Mouse (Mus musculus): Measurements from ENCODE around the gene Scgn.

Gene Scgn

GRCm38 (mm10) chr13:23938699-23939098, 52.3 kb downstream of the Scgn start:
- no peak for DNase-seq (ENCODE audit: low read depth)

GRCm38 (mm10) chr13:23934211-23934520, 56.8 kb downstream of the Scgn start, which contains the start of gene Hist1h2aa:
TSS of gene Hist1h2aa (plus strand) at chr13:23934462.
- no peak for DNase-seq (ENCODE audit: low read depth)

GRCm38 (mm10) chr13:23933421-23934210, 57.4 kb downstream of the Scgn start, which contains the start of gene Hist1h2ba:
TSS of gene Hist1h2ba (minus strand) at chr13:23934156.
- DNase-seq (ENCODE audit: low read depth), result no peak

DNA sequence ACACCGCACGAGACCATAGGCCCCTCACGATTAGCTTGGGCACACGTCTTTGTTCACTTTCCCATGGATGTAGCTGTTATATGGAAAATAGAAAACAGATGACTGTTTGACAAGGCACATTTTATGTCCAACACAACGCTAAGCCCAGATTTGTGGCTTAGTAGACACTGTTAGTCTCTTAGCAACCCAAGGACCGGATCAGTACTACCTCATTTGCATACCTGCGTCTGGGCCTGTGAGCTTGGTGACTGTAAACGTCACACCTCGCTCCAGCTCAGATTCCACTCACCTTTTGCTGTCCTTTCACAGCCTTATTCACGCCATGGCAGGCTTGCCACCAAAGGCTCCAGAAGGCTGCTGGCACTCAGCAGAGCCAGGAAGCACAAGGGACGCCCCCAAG, 60.1 kb downstream of the Scgn start:
- no peak for DNase-seq (ENCODE audit: low read depth)

DNA sequence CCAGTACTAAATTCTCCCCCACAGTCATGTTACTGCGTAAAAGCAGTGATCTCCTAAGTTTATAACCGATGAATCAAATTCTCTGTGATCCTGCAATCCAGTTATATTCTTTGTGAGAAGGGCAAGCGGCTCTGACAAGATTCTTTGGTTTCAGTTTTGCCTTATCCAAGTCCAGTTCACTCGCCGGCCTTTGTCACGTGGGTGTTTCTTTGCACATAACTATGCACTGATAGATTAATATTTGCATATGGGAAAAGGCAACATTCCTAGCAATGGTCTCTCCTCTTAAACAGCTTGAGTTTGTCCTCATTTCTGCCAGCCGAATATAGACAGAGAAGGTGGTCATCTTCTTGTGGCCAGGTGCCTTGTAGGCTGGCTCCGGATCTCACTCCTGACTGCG, 60.6 kb downstream of the Scgn start:
- no peak for DNase-seq (ENCODE audit: low read depth)

DNA sequence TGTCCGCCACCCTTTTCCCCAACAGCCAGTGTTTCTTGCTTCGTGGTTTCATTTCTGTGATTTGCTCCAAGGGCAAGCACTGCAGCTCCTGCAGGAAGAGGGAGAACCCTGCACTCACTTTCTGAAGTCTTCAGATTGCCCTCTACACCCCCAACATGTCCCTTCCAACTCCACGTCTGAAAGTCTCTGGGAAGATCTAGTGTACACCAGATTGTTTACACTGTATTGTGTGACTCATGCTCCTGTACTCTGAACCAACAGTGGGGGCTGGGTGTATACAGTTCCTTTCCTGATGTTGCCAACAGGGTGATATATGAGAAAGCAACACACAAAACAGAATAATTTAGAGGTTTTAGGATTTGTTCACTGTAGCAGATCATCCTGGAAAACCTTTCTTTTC, 62.4 kb downstream of the Scgn start:
- DNase-seq (ENCODE audit: low read depth), result peak; percentile 56

GRCm38 (mm10) chr13:23925792-23926191, 65.2 kb downstream of the Scgn start:
- no peak for DNase-seq (ENCODE audit: low read depth)

GRCm38 (mm10) chr13:23917674-23918073, 73.3 kb downstream of the Scgn start:
- DNase-seq (ENCODE audit: low read depth), result no peak

GRCm38 (mm10) chr13:23916132-23916531, 74.9 kb downstream of the Scgn start:
- no peak for DNase-seq (ENCODE audit: low read depth)

DNA sequence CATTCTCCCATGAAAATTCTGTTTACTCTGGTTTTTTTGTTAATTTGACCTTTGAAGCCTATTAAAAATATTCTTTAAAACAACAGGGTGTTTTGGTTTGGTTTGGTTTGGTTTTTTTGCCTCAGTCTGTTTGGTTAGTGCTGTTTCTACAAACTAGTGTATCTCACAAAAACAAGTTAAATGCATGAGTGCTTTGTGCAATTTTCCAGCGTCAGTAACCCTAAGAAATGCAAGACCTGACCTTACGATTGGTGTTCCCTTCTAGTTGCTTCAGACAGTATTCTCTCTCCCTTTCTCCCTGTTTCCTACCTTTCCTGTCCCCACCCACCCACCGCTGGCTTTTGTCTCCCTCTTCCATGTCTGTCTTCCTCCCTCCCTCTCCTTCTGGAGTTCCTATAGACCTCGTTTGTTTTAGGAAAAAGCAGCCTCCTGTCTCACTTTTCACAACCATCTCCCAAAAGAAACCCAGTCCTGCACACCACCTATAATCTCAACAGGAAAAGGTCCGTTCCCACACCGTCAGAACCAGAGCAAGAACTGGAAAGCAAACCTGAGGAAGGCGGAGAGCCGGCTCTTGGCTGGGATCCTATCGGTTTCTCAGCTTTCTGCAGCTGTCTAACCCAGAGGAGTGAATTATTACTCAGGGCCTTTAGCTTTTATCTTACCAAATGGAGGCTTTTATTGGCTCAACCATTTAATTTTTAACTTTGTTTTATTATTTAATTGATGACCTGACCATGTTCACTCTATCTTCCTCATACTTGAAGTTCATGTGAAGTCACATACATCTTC, 76.4 kb downstream of the Scgn start, which contains the start of gene Slc17a4:
Gene Slc17a4 (minus strand): TSS at position 634 of the 792 bp plus-strand sequence.
- DNase-seq (ENCODE audit: low read depth), result no peak

DNA sequence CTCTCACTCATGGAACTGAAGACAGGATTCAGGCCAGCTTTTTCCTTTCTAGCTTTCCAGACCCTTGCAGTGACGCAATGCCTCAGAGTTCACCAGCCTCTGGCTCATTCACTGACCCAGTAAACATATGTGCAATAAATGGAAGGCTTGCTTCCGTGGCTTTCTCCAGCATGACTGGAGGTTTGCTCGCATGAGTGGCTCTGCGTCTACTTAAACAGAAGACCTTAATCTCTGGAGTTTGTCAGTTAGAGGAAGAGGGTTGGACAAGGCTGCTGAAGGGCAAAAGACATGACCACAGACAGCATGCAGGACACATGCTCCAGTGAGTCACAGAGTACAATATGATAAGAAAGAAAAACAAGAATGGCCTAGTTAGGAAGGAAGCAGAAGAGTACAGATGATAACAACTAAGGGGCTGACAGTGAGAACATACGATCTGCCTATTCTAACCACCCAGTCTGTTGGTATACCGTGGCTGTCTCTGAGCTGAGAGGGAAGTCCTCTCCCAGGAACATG, 77.2 kb downstream of the Scgn start:
- peak; percentile 33 for DNase-seq (ENCODE audit: low read depth)

- no peak for DNase-seq (ENCODE audit: low read depth)
Observed at GRCm38 (mm10) chr13:23911335-23911734, 79.7 kb downstream of the Scgn start.

DNA sequence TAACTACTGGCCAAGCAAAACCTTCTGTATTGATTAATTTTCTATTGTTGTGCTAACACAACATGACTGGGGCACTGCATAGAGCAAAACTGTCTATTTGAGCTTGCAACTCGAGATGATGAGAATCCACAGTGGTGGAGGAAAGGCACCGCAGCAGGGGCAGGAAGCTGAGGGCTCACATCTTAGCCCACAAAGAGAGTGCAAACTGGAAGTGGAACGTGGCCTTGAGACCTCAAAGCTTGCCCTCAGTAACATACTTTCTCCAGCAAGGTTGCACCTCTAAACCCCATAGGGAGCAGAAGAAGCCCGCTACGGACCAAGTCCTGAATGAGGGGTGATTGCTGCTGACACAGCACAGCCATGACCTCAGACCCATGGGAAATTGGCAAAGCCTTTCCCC, 80.9 kb downstream of the Scgn start:
- DNase-seq (ENCODE audit: low read depth), result no peak

DNA sequence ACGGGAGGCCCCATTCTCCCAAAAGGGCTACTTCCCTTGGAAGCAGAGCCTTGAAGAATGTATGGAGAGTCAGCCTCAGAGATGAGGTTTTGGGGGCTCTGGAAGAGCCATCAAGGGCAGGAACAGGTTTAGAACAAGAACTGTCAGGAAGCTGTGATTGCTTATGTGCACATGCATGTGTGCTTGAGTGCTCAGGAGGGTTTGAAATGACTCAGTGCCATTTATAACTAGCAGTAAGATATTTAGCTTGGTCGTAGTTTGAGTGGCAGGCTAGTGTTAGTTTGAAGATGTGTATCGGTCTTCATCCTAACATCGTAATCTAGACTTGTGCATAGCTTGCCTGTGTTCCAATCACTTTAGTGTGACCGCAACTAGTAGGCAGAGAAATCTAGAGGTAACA, 84.1 kb downstream of the Scgn start:
- DNase-seq (ENCODE audit: low read depth), result no peak
